Mouse (Mus musculus): ENCODE data around the gene Abcc9. TPM values are rescaled to one million over a fixed set of nuclear protein-coding genes. Genes with fewer than 3 reads are reported as not detected.

The Abcc9 gene
- 5.2 and 6.8 TPM in 2 replicates for polyA plus RNA-seq (2012; rRNA removed)

DNA sequence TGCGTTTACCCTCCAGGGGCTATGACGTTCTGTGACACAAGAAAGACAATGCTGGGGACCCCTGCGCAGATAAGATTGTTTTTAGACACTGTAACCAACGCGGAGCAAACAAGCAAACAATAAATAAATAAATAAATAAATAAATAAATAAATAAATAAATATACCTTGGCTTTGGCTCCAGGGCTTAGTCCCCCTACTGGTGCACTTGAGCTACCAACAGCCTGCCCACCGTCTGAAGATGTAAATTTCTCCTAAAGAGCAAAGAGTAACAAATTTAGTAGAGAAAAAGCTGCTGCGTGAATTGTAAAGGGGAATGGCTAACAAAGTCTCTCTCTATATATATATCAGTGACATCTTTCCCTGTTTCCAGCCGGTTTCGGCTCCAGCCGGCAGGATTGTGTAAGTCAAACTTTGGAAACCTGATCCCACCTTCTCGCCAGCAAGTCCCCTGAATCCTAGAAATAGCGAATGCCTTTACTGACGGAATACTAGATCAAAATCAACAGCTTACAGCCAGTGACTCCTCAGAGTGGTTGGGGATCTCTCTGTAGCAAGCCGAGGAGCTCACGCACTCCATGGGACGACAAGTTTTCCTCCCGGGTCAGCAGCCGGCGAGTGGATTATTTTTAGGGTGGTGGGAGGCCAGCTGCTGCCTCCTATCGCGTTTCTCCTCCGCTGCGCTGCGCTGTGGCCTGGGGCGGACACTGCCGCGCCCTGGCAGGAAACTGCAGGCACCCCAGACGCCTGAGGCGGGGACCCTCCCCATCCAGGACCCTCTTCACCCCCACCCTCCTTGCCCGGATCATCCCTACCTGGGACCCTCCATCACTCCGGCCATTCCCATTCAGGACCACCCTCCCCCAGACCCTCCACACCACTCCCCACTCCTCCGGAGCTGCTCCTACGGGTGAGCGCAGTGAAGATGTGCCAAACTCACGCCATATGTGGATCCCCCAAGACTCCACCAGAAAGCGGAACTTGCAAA lies at the start of gene Abcc9:
Abcc9 (minus strand) TSS at position 664 of the 986 bp plus-strand sequence.

DNA sequence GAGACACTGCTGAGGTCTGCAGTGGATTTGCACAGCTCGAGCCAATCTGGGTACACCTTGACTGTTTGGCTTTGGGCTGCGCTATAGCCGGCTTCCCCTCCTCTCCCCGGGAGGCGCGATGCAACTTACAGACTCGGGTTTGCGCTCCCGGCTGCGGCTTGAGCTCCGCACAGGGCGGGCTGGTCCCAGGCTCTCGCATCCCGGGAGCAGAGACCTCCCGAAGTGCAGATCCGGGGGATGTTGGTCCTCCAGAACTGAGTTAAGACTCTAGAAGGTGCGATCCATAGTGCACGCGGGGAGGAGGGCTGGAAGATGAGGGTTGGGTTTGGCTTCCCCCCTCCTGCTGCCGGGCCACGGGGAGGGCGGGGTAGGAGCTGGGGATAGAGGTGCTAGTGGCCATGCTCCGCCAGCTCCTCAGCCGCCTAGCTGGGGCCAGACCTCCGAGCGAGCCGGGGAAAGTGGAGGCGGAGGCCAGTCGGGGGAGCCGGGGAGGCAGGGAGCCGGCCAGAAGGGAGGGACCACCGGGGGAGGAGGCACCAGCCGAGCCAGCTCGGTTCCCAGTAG lies 131.0 kb downstream of the Abcc9 start, which contains the start of gene Kcnj8:
Kcnj8 (minus strand) TSS at position 560 of the 564 bp plus-strand sequence.

Other genes starting within 250 kb of the Abcc9 start
- 0.33 and 0.42 TPM in 2 replicates for gene Gys2, start 229.2 kb downstream of the Abcc9 start, polyA plus RNA-seq (2012; rRNA removed)
- 363 and 401 TPM in 2 replicates for gene Ldhb, start 194.4 kb downstream of the Abcc9 start, polyA plus RNA-seq (2012; rRNA removed)
- 22.7 and 24.4 TPM in 2 replicates for gene Kcnj8, start 130.7 kb downstream of the Abcc9 start, polyA plus RNA-seq (2012; rRNA removed)
- 26.6 and 34.8 TPM in 2 replicates for gene Cmas, start 54.4 kb upstream of the Abcc9 start, polyA plus RNA-seq (2012; rRNA removed)
- gene Sult6b2, start 102.2 kb upstream of the Abcc9 start, polyA plus RNA-seq (2012; rRNA removed): not detected in 2 replicates

Data from ovary, adult 2 months (tissue).